ENCODE assay signal across 9 mouse cellular contexts in the genomic region with DNA sequence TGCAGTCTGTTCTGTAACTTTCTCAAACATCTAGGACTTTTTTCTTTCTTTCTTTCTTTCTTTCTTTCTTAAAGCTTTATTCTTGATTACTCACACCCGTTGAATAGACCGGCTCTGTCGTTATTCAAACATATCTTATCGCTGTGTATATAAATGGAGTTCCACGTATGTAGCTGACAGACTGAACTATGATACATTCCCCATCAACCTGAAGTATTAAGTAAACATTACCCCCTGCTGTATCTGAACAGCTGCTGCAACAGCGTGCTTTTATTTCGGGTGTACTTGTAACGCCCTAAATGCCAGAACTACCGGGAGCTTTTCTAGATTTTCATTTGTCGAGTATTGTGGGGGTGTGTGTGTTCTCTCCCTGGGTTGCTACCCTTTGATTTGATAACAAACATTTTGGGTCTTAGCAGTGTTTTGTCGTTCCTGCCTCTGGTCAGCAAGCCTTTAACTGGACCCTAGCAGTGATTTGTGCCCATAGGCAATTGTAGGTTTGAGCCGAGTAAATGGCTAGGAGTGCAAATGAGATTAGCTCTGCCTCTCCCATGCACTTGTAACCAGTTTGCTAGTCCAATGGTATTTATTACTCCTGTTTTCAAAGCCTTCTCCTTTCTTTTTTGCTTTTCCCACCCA. TPM values are rescaled to one million over a fixed set of nuclear protein-coding genes. Genes with fewer than 3 reads are reported as not detected.
DNase-seq lines count a peak whose midpoint lies in the region; ATAC-seq and TF ChIP-seq lines count a peak whose summit lies in the region.
"Had no signal": no experiment of that assay in that cellular context is flagged by ENCODE, and none has a peak within 500 bp of the region (broad histone marks: within the 10 kb centered on the region; RNA-seq: fewer than 3 reads in every experiment).

No protein-coding gene starts in this region.

- no peak overlapping the region for H3K27ac ChIP-seq in gastrocnemius, adult 2 months
- H3K27ac ChIP-seq in hindbrain, embryonic 13.5 days, result no peak overlapping the region
- H3K27ac ChIP-seq in midbrain, embryonic 10.5 days (replicated peaks), result no peak overlapping the region

- H3K79me3 ChIP-seq in C2C12 (ENCODE audit: low read depth), result peaks cover 17% of the 10 kb centered on the region

- H3K4me2 ChIP-seq in hindbrain, embryonic 13.5 days, result peak overlapping the region; percentile 97

- WGBS in hindbrain, embryonic 13.5 days, result 56% methylated on average over 12 of the region's 12 CpGs
- 57% methylated on average over 12 of the region's 12 CpGs for WGBS in midbrain, embryonic 10.5 days

- H3ac ChIP-seq in C2C12 (ENCODE audit: control insufficient read depth, insufficient read length, low read depth), result no peak overlapping the region

- H3K4me3 ChIP-seq in gastrocnemius, adult 2 months, result peak overlapping the region; percentile 84
- peak overlapping the region; percentile 85 for H3K4me3 ChIP-seq in C2C12 (ENCODE audit: insufficient read depth, poor library complexity, severe bottlenecking)
- H3K4me3 ChIP-seq in hindbrain, embryonic 13.5 days, result peak overlapping the region; percentile 69
- peak overlapping the region; percentile 95 for H3K4me3 ChIP-seq in midbrain, embryonic 10.5 days

- ATAC-seq in hindbrain, embryonic 13.5 days (ENCODE audit: low FRiP score), result no peak
- no peak for ATAC-seq in activated CD4-positive, CD25-positive, alpha-beta regulatory T cell, adult 4 months
- no peak for ATAC-seq in erythroid progenitor cell, adult 5-6 weeks (replicated peaks; ENCODE audit: low FRiP score, poor library complexity, severe bottlenecking)

- no peaks in the 10 kb centered on the region for H3K27me3 ChIP-seq in C2C12 (ENCODE audit: control insufficient read depth, insufficient read depth, insufficient read length)
- no peaks in the 10 kb centered on the region for H3K27me3 ChIP-seq in hindbrain, embryonic 13.5 days
- H3K27me3 ChIP-seq in midbrain, embryonic 10.5 days (ENCODE audit: low read depth, poor library complexity, severe bottlenecking), result peaks cover 11% of the 10 kb centered on the region; the same call in 1 of the 2 replicates

- peaks cover 45% of the 10 kb centered on the region for H3K4me1 ChIP-seq in hindbrain, embryonic 13.5 days (replicated peaks)
- peaks cover 45% of the 10 kb centered on the region for H3K4me1 ChIP-seq in midbrain, embryonic 10.5 days

- no peaks in the 10 kb centered on the region for H3K9me3 ChIP-seq in hindbrain, embryonic 13.5 days
- no peaks in the 10 kb centered on the region for H3K9me3 ChIP-seq in midbrain, embryonic 10.5 days (replicated peaks)

- peak overlapping the region; percentile 90 for H3K9ac ChIP-seq in hindbrain, embryonic 13.5 days

- no peak for DNase-seq in gastrocnemius, adult 2 months
- DNase-seq in gastrocnemius, postnatal 4 days (ENCODE audit: low spot score in 2 of 2), result no peak
- DNase-seq in midbrain, embryonic 10.5 days (ENCODE audit: low spot score), result no peak
- no peak for DNase-seq in frontal cortex, postnatal 25 days (ENCODE audit: low spot score in 2 of 2)
- DNase-seq: kidney, postnatal 25 days had no signal

- H3K36me3 ChIP-seq in C2C12 (ENCODE audit: control insufficient read depth, insufficient read depth), result peaks cover 13% of the 10 kb centered on the region
- peaks cover 23% of the 10 kb centered on the region for H3K36me3 ChIP-seq in hindbrain, embryonic 13.5 days
- H3K36me3 ChIP-seq in midbrain, embryonic 10.5 days, result peaks cover 36% of the 10 kb centered on the region

- intact Hi-C loops in gastrocnemius, adult 2 months (cut with DNase I), result loop anchor here (5.0 kb wide), 1 partner anchor 78 kb away; a partner anchor contains a TSS

- peaks cover 56% of the 10 kb centered on the region for H3K79me2 ChIP-seq in C2C12 (ENCODE audit: control insufficient read depth, insufficient read depth)

- TF ChIP-seq CTCF in gastrocnemius, adult 2 months (IDR thresholded peaks at IDR 0.05), result no peak
- no peak for TF ChIP-seq CTCF in C2C12 (IDR thresholded peaks at IDR 0.05; ENCODE audit: control insufficient read depth, insufficient read depth, insufficient read length)

TF ChIP-seq in C2C12, 6 proteins besides CTCF, POLR2A, EP300 and RAD21:
- TF ChIP-seq FOSL1 (IDR thresholded peaks at IDR 0.05; ENCODE audit: insufficient read depth, low read length, poor library complexity, severe bottlenecking) (no peak), MYOD1 (IDR thresholded peaks at IDR 0.05; ENCODE audit: control insufficient read depth, insufficient read length, low read depth) (no peak), USF1 (IDR thresholded peaks at IDR 0.05; ENCODE audit: low read depth) (no peak), CEBPB (IDR thresholded peaks at IDR 0.05; ENCODE audit: low read depth) (no peak)

RNA-seq across cellular contexts. Expression of a gene that starts 1.5 kb away (rescaled TPM):
- total RNA-seq in gastrocnemius, adult 2 months (2021), result 10 to 100 TPM; 27.8 to 29.3 TPM
- 10 to 100 TPM; 28.6 to 30.6 TPM for total RNA-seq in gastrocnemius, postnatal 4 days (2021)
- 20.2 TPM for polyA plus RNA-seq in C2C12 (2012; fragmentation: generic; extraction: Trizol)
- 40.0 and 40.3 TPM in 2 replicates for polyA plus RNA-seq in hindbrain, embryonic 13.5 days (2015; fragmentation: Nextera tagmentation; extraction: Ambion mirVana)
- polyA plus RNA-seq in midbrain, embryonic 10.5 days (2016; fragmentation: Nextera tagmentation; extraction: Ambion mirVana), result 24.4 and 27.8 TPM in 2 replicates
- polyA plus RNA-seq in activated CD4-positive, CD25-positive, alpha-beta regulatory T cell, adult 4 months (2017; shearing (Covaris generic)), result 10 to 100 TPM; 11.8 to 15.6 TPM
- 11.3 and 24.5 TPM in 2 replicates for total RNA-seq in erythroid progenitor cell, adult 5-6 weeks (2015; ENCODE audit: low replicate concordance)
- 3.8 and 8.0 TPM in 2 replicates for total RNA-seq in erythroid progenitor cell, adult 5-6 weeks (2017; ENCODE audit: low replicate concordance)

RNA-seq across cellular contexts. Expression of a gene that starts 1.6 kb away (rescaled TPM):
- 10 to 100 TPM; 11.0 to 11.7 TPM for total RNA-seq in gastrocnemius, adult 2 months (2021)
- 10 to 100 TPM; 18.8 to 19.4 TPM for total RNA-seq in gastrocnemius, postnatal 4 days (2021)
- 42.4 TPM for polyA plus RNA-seq in C2C12 (2012; fragmentation: generic; extraction: Trizol)
- polyA plus RNA-seq in hindbrain, embryonic 13.5 days (2015; fragmentation: Nextera tagmentation; extraction: Ambion mirVana), result 83.8 and 90.2 TPM in 2 replicates
- polyA plus RNA-seq in midbrain, embryonic 10.5 days (2016; fragmentation: Nextera tagmentation; extraction: Ambion mirVana), result 33.5 and 38.1 TPM in 2 replicates
- 10 to 100 TPM; 11.5 to 14.0 TPM for polyA plus RNA-seq in activated CD4-positive, CD25-positive, alpha-beta regulatory T cell, adult 4 months (2017; shearing (Covaris generic))
- 1.1 and 1.3 TPM in 2 replicates for total RNA-seq in erythroid progenitor cell, adult 5-6 weeks (2015; ENCODE audit: low replicate concordance)
- 1.0 and 3.0 TPM in 2 replicates for total RNA-seq in erythroid progenitor cell, adult 5-6 weeks (2017; ENCODE audit: low replicate concordance)

RNA-seq across cellular contexts. Expression of a gene that starts 18.8 kb away (rescaled TPM):
- total RNA-seq in gastrocnemius, adult 2 months (2021), result not detected
- not detected for total RNA-seq in gastrocnemius, postnatal 4 days (2021)
- not detected for polyA plus RNA-seq in C2C12 (2012; fragmentation: generic; extraction: Trizol)
- polyA plus RNA-seq in hindbrain, embryonic 13.5 days (2015; fragmentation: Nextera tagmentation; extraction: Ambion mirVana), result 0.38 and 0.54 TPM in 2 replicates
- polyA plus RNA-seq in midbrain, embryonic 10.5 days (2016; fragmentation: Nextera tagmentation; extraction: Ambion mirVana), result 0.25 and 0.65 TPM in 2 replicates
- not detected for polyA plus RNA-seq in activated CD4-positive, CD25-positive, alpha-beta regulatory T cell, adult 4 months (2017; shearing (Covaris generic))
- not detected in 2 replicates for total RNA-seq in erythroid progenitor cell, adult 5-6 weeks (2015; ENCODE audit: low replicate concordance)
- total RNA-seq in erythroid progenitor cell, adult 5-6 weeks (2017; ENCODE audit: low replicate concordance), result not detected in 2 replicates
